Comparison of ENCODE assay signal across 10 mouse cellular contexts in the genomic region with DNA sequence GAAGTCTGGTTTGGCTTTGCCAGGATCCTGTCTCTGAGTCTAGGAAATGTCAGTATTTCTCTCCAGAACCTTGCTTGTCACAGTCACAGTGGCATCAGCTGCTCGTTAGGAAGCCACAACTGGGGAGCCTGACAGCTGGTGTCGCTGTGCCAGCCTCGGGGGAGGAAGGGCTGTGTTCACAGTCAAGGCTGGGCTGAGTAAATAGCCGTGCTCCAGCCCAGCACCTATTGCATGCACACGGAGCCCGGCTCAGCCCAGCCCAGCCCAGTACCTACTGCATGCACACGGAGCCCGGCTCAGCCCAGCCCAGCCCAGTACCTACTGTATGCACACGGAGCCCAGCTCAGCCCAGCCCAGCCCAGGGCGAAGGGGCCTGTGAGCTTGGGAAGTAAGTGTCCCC. TPM values are rescaled to one million over a fixed set of nuclear protein-coding genes. Genes with fewer than 3 reads are reported as not detected.
A peak's percentile ranks its signal among the peaks of the same experiment; 100 is the strongest.
DNase-seq lines count a peak whose midpoint lies in the region; ATAC-seq and TF ChIP-seq lines count a peak whose summit lies in the region.
"Had no signal": no experiment of that assay in that cellular context is flagged by ENCODE, and none has a peak within 500 bp of the region (broad histone marks: within the 10 kb centered on the region; RNA-seq: fewer than 3 reads in every experiment).

No protein-coding gene starts in this region.

- DNase-seq in kidney, adult 11 months: no peak
- peak; percentile 61 for DNase-seq in adrenal gland, postnatal 14 days
- DNase-seq in hindbrain, embryonic 10.5 days (ENCODE audit: low spot score): no peak
- DNase-seq in midbrain, postnatal 0 days (ENCODE audit: low spot score): peak; percentile 31
- no peak for DNase-seq in spleen, adult 12 weeks (ENCODE audit: low spot score)
- no peak for DNase-seq in cerebellum, adult 2 months

- no peaks in the 10 kb centered on the region for H3K36me3 ChIP-seq in kidney, embryonic 16.5 days (ENCODE audit: insufficient read depth, low read length)
- no peaks in the 10 kb centered on the region for H3K36me3 ChIP-seq in hindbrain, embryonic 10.5 days
- H3K36me3 ChIP-seq in midbrain, postnatal 0 days (ENCODE audit: insufficient read depth, low read length): no peaks in the 10 kb centered on the region

- H3K4me2 ChIP-seq in kidney, embryonic 16.5 days (replicated peaks; ENCODE audit: low read depth, low read length): no peak overlapping the region
- H3K4me2 ChIP-seq in midbrain, postnatal 0 days (ENCODE audit: low read depth, low read length, poor library complexity, severe bottlenecking): no peak overlapping the region

- 62% methylated on average over 10 of the region's 10 CpGs for WGBS in kidney, embryonic 16.5 days
- 63% methylated on average over 10 of the region's 10 CpGs for WGBS in hindbrain, embryonic 10.5 days
- 59% methylated on average over 10 of the region's 10 CpGs for WGBS in midbrain, postnatal 0 days
- 50% methylated on average over 10 of the region's 10 CpGs for WGBS in cerebellum, adult 2 months

- ATAC-seq in kidney, embryonic 16.5 days (ENCODE audit: low FRiP score, low TSS enrichment): peak; percentile 55
- no peak for ATAC-seq in midbrain, postnatal 0 days (ENCODE audit: low FRiP score)
- no peak for ATAC-seq in erythroblast, adult 5-6 weeks (replicated peaks; ENCODE audit: low FRiP score, poor library complexity, severe bottlenecking)

- peak; percentile 36 for TF ChIP-seq CTCF in midbrain, postnatal 0 days (IDR thresholded peaks at IDR 0.05)
- no peak for TF ChIP-seq CTCF in cerebellum, adult 2 months (IDR thresholded peaks at IDR 0.05; ENCODE audit: borderline replicate concordance, insufficient read depth, low read depth, low read length)

- H3K4me1 ChIP-seq in kidney, embryonic 16.5 days (ENCODE audit: insufficient read depth, low read length): no peaks in the 10 kb centered on the region
- peaks cover 46% of the 10 kb centered on the region for H3K4me1 ChIP-seq in hindbrain, embryonic 10.5 days (replicated peaks)
- no peaks in the 10 kb centered on the region for H3K4me1 ChIP-seq in midbrain, postnatal 0 days (ENCODE audit: insufficient read depth, low read length)
- no peaks in the 10 kb centered on the region for H3K4me1 ChIP-seq in cerebellum, adult 2 months (ENCODE audit: control insufficient read depth, insufficient read depth, low read length)

- H3K9ac ChIP-seq in kidney, embryonic 16.5 days (replicated peaks; ENCODE audit: low read length): no peak overlapping the region
- H3K9ac ChIP-seq in midbrain, postnatal 0 days (replicated peaks; ENCODE audit: low read length, poor library complexity, severe bottlenecking): no peak overlapping the region

- H3K27ac ChIP-seq in kidney, embryonic 16.5 days (ENCODE audit: low read length): no peak overlapping the region
- 0 out of 2 replicates have a peak overlapping the region, but pooled peaks have one; percentile 50 for H3K27ac ChIP-seq in hindbrain, embryonic 10.5 days
- no peak overlapping the region for H3K27ac ChIP-seq in midbrain, postnatal 0 days (ENCODE audit: low read depth, low read length)
- H3K27ac ChIP-seq in cerebellum, adult 2 months (ENCODE audit: insufficient read depth, low read length): no peak overlapping the region

- TF ChIP-seq POLR2A in cerebellum, adult 2 months (IDR thresholded peaks at IDR 0.05; ENCODE audit: borderline replicate concordance, insufficient read depth, low read length): no peak

- no peaks in the 10 kb centered on the region for H3K27me3 ChIP-seq in kidney, embryonic 16.5 days (ENCODE audit: insufficient read depth, low read length)
- H3K27me3 ChIP-seq in hindbrain, embryonic 10.5 days (ENCODE audit: insufficient read depth, poor library complexity, severe bottlenecking): peaks cover 4% of the 10 kb centered on the region; the same call in 1 of the 2 replicates
- no peaks in the 10 kb centered on the region for H3K27me3 ChIP-seq in midbrain, postnatal 0 days (ENCODE audit: insufficient read depth, low read length)
- H3K27me3 ChIP-seq in cerebellum, adult 2 months (ENCODE audit: control insufficient read depth, insufficient read depth, low read length): no peaks in the 10 kb centered on the region

- no peak overlapping the region for H3K4me3 ChIP-seq in kidney, embryonic 16.5 days (ENCODE audit: low read length)
- H3K4me3 ChIP-seq in hindbrain, embryonic 10.5 days: no peak overlapping the region
- no peak overlapping the region for H3K4me3 ChIP-seq in midbrain, postnatal 0 days (ENCODE audit: low read depth, low read length)
- no peak overlapping the region for H3K4me3 ChIP-seq in cerebellum, adult 2 months (replicated peaks; ENCODE audit: insufficient read depth, low read depth, low read length)

- peaks cover 5% of the 10 kb centered on the region; the same call in 1 of the 2 replicates for H3K9me3 ChIP-seq in kidney, embryonic 16.5 days (ENCODE audit: low read length)
- peaks cover 5% of the 10 kb centered on the region; the same call in 1 of the 2 replicates for H3K9me3 ChIP-seq in hindbrain, embryonic 10.5 days
- no peaks in the 10 kb centered on the region for H3K9me3 ChIP-seq in midbrain, postnatal 0 days (ENCODE audit: low read length)

RNA-seq across cellular contexts. Expression of a gene that starts 9.6 kb away (rescaled TPM):
- polyA plus RNA-seq in kidney, embryonic 16.5 days (2015; fragmentation: Nextera tagmentation; extraction: Ambion mirVana): 0.07 TPM in 1 of 2 replicates, not detected in the other
- total RNA-seq in adrenal gland, postnatal 14 days (2021): 13.7 and 14.3 TPM in 2 replicates
- 0.84 and 1.2 TPM in 2 replicates for polyA plus RNA-seq in hindbrain, embryonic 10.5 days (2016; fragmentation: Nextera tagmentation; extraction: Ambion mirVana)
- total RNA-seq in midbrain, postnatal 0 days (2014; rRNA removed): 0.33 and 1.9 TPM in 2 replicates
- 0.06 TPM in 1 of 2 replicates, not detected in the other for polyA plus RNA-seq in midbrain, postnatal 0 days (2015; fragmentation: Nextera tagmentation; extraction: Ambion mirVana)
- not detected in 2 replicates for total RNA-seq in erythroblast, adult 5-6 weeks (2015; ENCODE audit: low replicate concordance)
- not detected in 2 replicates for total RNA-seq in erythroblast, adult 5-6 weeks (2017; ENCODE audit: low replicate concordance)
- polyA plus RNA-seq in cerebellum, adult 2 months (2012; rRNA removed): 0.41 and 0.69 TPM in 2 replicates
- total RNA-seq: liver, adult 2 months; neutrophil, adult 5-6 weeks had no signal
- polyA plus RNA-seq: liver, adult 2 months had no signal

RNA-seq across cellular contexts. Expression of a gene that starts 10.9 kb away (rescaled TPM):
- polyA plus RNA-seq in kidney, embryonic 16.5 days (2015; fragmentation: Nextera tagmentation; extraction: Ambion mirVana): 2.1 and 2.3 TPM in 2 replicates
- total RNA-seq in adrenal gland, postnatal 14 days (2021): 0.89 and 1.1 TPM in 2 replicates
- polyA plus RNA-seq in hindbrain, embryonic 10.5 days (2016; fragmentation: Nextera tagmentation; extraction: Ambion mirVana): 2.3 and 4.6 TPM in 2 replicates
- total RNA-seq in midbrain, postnatal 0 days (2014; rRNA removed): 5.4 and 9.6 TPM in 2 replicates
- 3.5 and 4.3 TPM in 2 replicates for polyA plus RNA-seq in midbrain, postnatal 0 days (2015; fragmentation: Nextera tagmentation; extraction: Ambion mirVana)
- total RNA-seq in erythroblast, adult 5-6 weeks (2015; ENCODE audit: low replicate concordance): not detected in 2 replicates
- not detected in 2 replicates for total RNA-seq in erythroblast, adult 5-6 weeks (2017; ENCODE audit: low replicate concordance)
- polyA plus RNA-seq in cerebellum, adult 2 months (2012; rRNA removed): 1.9 and 2.3 TPM in 2 replicates
- total RNA-seq: neutrophil, adult 5-6 weeks had no signal

RNA-seq across cellular contexts. Expression of a gene that starts 23.3 kb away (rescaled TPM):
- 0.47 and 0.59 TPM in 2 replicates for polyA plus RNA-seq in kidney, embryonic 16.5 days (2015; fragmentation: Nextera tagmentation; extraction: Ambion mirVana)
- not detected in 2 replicates for total RNA-seq in adrenal gland, postnatal 14 days (2021)
- polyA plus RNA-seq in hindbrain, embryonic 10.5 days (2016; fragmentation: Nextera tagmentation; extraction: Ambion mirVana): 0.89 and 0.95 TPM in 2 replicates
- total RNA-seq in midbrain, postnatal 0 days (2014; rRNA removed): 0.44 TPM in 1 of 2 replicates, not detected in the other
- 0.54 and 0.57 TPM in 2 replicates for polyA plus RNA-seq in midbrain, postnatal 0 days (2015; fragmentation: Nextera tagmentation; extraction: Ambion mirVana)
- total RNA-seq in erythroblast, adult 5-6 weeks (2015; ENCODE audit: low replicate concordance): not detected in 2 replicates
- total RNA-seq in erythroblast, adult 5-6 weeks (2017; ENCODE audit: low replicate concordance): not detected in 2 replicates
- polyA plus RNA-seq in cerebellum, adult 2 months (2012; rRNA removed): 0.22 and 0.33 TPM in 2 replicates
- total RNA-seq: liver, adult 2 months; neutrophil, adult 5-6 weeks had no signal
- polyA plus RNA-seq: liver, adult 2 months had no signal

RNA-seq across cellular contexts. Expression of a gene that starts 27.7 kb away (rescaled TPM):
- polyA plus RNA-seq in kidney, embryonic 16.5 days (2015; fragmentation: Nextera tagmentation; extraction: Ambion mirVana): 0.19 TPM in 1 of 2 replicates, not detected in the other
- 1.1 and 10.7 TPM in 2 replicates for total RNA-seq in adrenal gland, postnatal 14 days (2021)
- 1.0 and 1.4 TPM in 2 replicates for polyA plus RNA-seq in hindbrain, embryonic 10.5 days (2016; fragmentation: Nextera tagmentation; extraction: Ambion mirVana)
- 0.47 TPM in 1 of 2 replicates, not detected in the other for total RNA-seq in midbrain, postnatal 0 days (2014; rRNA removed)
- 0.38 and 0.52 TPM in 2 replicates for polyA plus RNA-seq in midbrain, postnatal 0 days (2015; fragmentation: Nextera tagmentation; extraction: Ambion mirVana)
- total RNA-seq in erythroblast, adult 5-6 weeks (2015; ENCODE audit: low replicate concordance): 0.84 TPM in 1 of 2 replicates, not detected in the other
- total RNA-seq in erythroblast, adult 5-6 weeks (2017; ENCODE audit: low replicate concordance): 0.26 TPM in 1 of 2 replicates, not detected in the other
- polyA plus RNA-seq in cerebellum, adult 2 months (2012; rRNA removed): 0.11 and 0.16 TPM in 2 replicates
- total RNA-seq: liver, adult 2 months; neutrophil, adult 5-6 weeks had no signal
- polyA plus RNA-seq: liver, adult 2 months had no signal

Comparison
In these comparisons a context has a peak if more than half of its experiments do, and no peak if none do; other contexts are left out.
1. DNase-seq: peak in adrenal gland, postnatal 14 days (single experiment) and midbrain, postnatal 0 days (single experiment); none in kidney, adult 11 months (single experiment), hindbrain, embryonic 10.5 days (single experiment), spleen, adult 12 weeks (single experiment) and cerebellum, adult 2 months (0 of 2).